Mouse (Mus musculus) spleen, embryonic (tissue): ENCODE measurements around the gene Gdf2.

Experiments
- CTCF ChIA-PET: fragments of 350-600 bp; sonication (Branson Sonifier 250); formaldehyde crosslinking; loops from one replicate; lab custom pipeline; 2022; lab: Charles Lee

Gene Gdf2

DNA sequence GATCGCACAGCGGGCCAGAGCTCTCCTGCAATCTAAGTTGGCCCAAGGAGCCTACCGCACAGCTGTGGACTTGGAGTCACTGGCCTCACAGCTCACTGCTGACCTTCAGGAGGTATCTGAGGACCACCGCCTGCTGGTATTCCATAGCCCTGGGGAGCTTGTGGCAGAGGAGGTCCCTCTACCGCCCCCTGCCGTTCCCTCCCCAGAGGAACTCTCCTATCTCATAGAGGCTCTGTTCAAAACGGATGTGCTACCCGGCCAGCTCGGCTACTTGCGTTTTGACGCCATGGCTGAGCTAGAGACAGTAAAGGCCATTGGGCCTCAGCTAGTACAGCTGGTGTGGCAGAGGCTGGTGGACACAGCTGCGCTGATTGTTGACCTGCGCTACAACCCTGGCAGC lies 15.2 kb downstream of the Gdf2 start:
- CTCF ChIA-PET = no interaction called here

DNA sequence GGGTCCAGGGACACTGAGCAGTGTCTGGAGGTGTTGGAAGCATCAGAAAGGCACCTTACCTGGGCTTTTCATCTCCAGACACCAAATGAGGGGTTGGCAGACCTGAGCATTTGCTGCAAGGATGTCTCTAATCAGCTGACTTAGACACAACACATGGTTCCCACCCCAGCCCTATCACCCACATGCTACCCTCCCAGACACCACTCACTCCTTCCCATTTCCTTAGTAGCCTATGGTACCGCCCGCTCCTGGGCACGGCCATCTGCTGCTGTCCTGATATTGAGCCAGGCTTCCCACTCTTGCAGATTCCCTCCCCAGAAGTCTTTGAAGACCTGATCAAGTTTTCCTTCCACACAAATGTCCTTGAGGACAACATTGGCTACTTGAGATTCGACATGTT lies 17.3 kb downstream of the Gdf2 start:
- CTCF ChIA-PET = no interaction called here

DNA sequence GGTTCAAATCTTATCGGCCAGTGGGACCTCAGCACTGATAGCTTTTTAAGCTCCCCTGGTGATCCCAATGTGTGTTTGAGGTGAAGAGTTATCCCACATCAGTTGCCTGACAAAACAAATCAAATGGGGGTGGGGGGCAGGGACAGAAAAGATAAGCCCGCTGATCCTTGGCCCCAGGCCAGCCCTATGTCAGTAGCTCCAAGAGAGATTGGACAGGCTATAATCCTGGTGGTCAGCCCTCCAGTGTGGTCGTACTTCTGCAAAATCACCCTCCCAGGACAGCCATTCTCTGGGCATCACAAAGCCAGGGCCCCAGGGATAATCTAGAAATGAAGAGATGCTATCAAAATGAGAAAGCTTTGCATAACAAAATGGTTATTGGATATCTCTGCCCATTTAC lies 18.0 kb downstream of the Gdf2 start:
- CTCF ChIA-PET = no interaction called here

GRCm38 (mm10) chr14:33959341-33959740 lies 18.5 kb downstream of the Gdf2 start:
- CTCF ChIA-PET = no interaction called here

DNA sequence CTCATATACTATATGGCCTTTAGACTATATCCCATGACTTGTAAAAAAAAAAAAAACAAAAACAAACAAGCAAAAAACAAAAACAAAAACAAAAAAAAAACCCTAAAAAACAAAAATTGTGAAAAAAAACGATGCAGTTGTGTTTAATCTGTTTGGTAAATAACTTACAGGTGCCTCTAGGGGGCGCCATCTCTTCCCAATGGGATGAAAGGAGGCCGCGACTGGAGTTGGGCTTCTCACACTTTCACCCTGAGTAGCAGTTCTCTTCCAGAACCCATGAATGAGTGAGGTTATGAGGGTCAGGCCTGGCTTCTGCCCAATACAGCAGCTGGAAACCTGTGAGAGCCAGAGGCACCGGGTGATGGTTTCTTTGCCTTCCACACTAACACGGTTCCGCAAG lies 24.8 kb downstream of the Gdf2 start:
- CTCF ChIA-PET = no interaction called here

- CTCF ChIA-PET = no interaction called here
These were observed 31.8 kb downstream of the Gdf2 start for GRCm38 (mm10) chr14:33972679-33973078.

GRCm38 (mm10) chr14:33974752-33975151 lies 33.9 kb downstream of the Gdf2 start:
- CTCF ChIA-PET = no interaction called here

GRCm38 (mm10) chr14:33977748-33978147 lies 36.9 kb downstream of the Gdf2 start:
- CTCF ChIA-PET = no interaction called here

- CTCF ChIA-PET = no interaction called here
These were observed 37.8 kb downstream of the Gdf2 start, which contains the start of gene Zfp488 for GRCm38 (mm10) chr14:33978604-33979059. Gene Zfp488 (minus strand): TSS chr14:33978764.

DNA sequence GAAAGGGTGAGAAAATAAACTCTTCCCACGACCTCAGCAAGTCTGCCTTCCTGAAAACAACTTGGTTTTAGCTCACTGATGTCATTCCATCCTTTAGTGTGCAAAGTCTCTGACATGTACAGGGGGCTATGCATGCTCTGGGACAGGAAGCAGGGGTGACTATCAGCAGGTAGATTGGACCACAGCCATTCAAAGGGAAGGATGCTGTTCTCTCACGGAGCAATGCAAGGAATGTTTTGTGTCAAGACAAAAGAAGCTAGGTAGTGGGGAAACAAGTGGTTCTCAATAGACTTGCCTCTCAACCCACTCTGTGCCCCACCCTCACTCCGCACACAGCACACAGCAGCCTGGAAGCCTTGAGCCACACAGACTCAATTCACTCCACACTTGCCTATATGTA lies 48.4 kb downstream of the Gdf2 start:
- CTCF ChIA-PET = no interaction called here

GRCm38 (mm10) chr14:33991971-33992370 lies 51.1 kb downstream of the Gdf2 start:
- CTCF ChIA-PET = no interaction called here

- CTCF ChIA-PET = no interaction called here
These were observed 52.2 kb downstream of the Gdf2 start for GRCm38 (mm10) chr14:33993051-33993450.

- CTCF ChIA-PET = no interaction called here
These were observed 52.9 kb downstream of the Gdf2 start for GRCm38 (mm10) chr14:33993521-33994289.
